Mouse (Mus musculus) embryonic facial prominence, embryonic 15.5 days (tissue): ENCODE results near the gene Dock9. TPM values are rescaled to one million over a fixed set of nuclear protein-coding genes. Genes with fewer than 3 reads are reported as not detected.

Source experiments
- ATAC-seq: fragments of 200-750 bp; cut with Nextera tagmentation; 2 replicates; pipeline ENCODE4 v1.8.0; 2017; ENCODE audit warnings: low read depth, moderate TSS enrichment; ENCODE audit not compliant: insufficient number of reproducible peaks, low FRiP score, low TSS enrichment
- H3K27ac ChIP-seq: fragments of 300-500 bp; sonication (generic); replicated peaks from 2 replicates; pipeline ENCODE4 v1.5.1; 2015; ENCODE audit warnings: mild to moderate bottlenecking, inconsistent platforms
- H3K27me3 ChIP-seq: fragments of 300-500 bp; sonication (generic); 2 replicates; pipeline ENCODE4 v1.6.1; 2015; ENCODE audit warnings: inconsistent platforms
- H3K36me3 ChIP-seq: fragments of 300-500 bp; sonication (generic); 2 replicates; pipeline ENCODE4 v1.6.1; 2015; ENCODE audit warnings: mild to moderate bottlenecking, inconsistent platforms
- H3K4me1 ChIP-seq: fragments of 300-500 bp; sonication (generic); 2 replicates; pipeline ENCODE4 v1.6.1; 2015; ENCODE audit warnings: inconsistent platforms
- H3K4me2 ChIP-seq: fragments of 300-500 bp; sonication (generic); replicated peaks from 2 replicates; pipeline ENCODE4 v1.6.1; 2015; ENCODE audit warnings: mild to moderate bottlenecking, inconsistent platforms
- H3K4me3 ChIP-seq: fragments of 300-500 bp; sonication (generic); replicated peaks from 2 replicates; pipeline ENCODE4 v1.5.1; 2015; ENCODE audit warnings: mild to moderate bottlenecking, inconsistent platforms
- H3K9ac ChIP-seq: fragments of 300-500 bp; sonication (generic); 2 replicates; pipeline ENCODE4 v1.6.1; 2015; ENCODE audit warnings: inconsistent platforms
- H3K9me3 ChIP-seq: fragments of 300-500 bp; sonication (generic); replicated peaks from 2 replicates; pipeline ENCODE4 v1.6.1; 2016; ENCODE audit warnings: inconsistent platforms
- WGBS: fragments of 180-500 bp; shearing (Covaris S2); methylation state at CpG from one replicate; pipeline ENCODE4 v1.1.7; 2015; 5-methylcytosine and 5-hydroxymethylcytosine counted together
- polyA plus RNA-seq: library from polyadenylated mRNA; unstranded; fragments of >200 nt; fragmentation: Nextera tagmentation; extraction: Ambion mirVana; gene quantifications from 2 replicates; pipeline ENCODE4 v1.2.1, GENCODE M21; 2015

Gene Dock9
- polyA plus RNA-seq, 1 experiment from 2014 or later = 8.7 TPM

- WGBS = 84% methylated on average over 7 of the region's 7 CpGs
- H3K4me3 ChIP-seq = no peak overlapping the region
- no peaks in the 10 kb centered on the region for H3K36me3 ChIP-seq
- no peaks in the 10 kb centered on the region for H3K9me3 ChIP-seq
- H3K4me2 ChIP-seq = no peak overlapping the region
- peaks cover 9% of the 10 kb centered on the region for H3K27me3 ChIP-seq
- no peaks in the 10 kb centered on the region for H3K4me1 ChIP-seq
- H3K9ac ChIP-seq = no peak overlapping the region
- no peak for ATAC-seq
- H3K27ac ChIP-seq = no peak overlapping the region
Observed at GRCm38 (mm10) chr14:121791112-121791511, 6.5 kb downstream of the Dock9 start.

DNA sequence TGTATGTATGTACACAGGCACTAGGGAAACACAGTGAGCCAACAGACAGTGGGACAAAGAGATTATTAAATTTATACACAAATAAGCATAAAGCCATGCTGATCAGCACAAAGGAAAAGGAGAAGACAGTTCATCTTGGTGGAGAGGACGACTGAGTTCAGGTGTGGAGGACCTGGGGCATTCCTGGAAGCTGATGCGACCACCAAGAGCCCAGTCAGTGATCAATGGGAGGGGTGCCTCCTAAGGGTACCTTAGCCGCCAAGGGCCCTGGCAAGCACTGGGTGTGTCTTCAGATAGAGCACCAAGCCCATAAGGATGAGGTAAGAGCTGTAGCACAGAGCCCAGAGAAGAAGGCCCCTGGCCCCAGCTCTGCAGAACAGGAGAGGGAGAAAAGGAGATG lies 8.4 kb downstream of the Dock9 start:
- no peak overlapping the region for H3K9ac ChIP-seq
- 77% methylated on average over 3 of the region's 3 CpGs for WGBS
- no peak overlapping the region for H3K27ac ChIP-seq
- H3K4me2 ChIP-seq = no peak overlapping the region
- no peaks in the 10 kb centered on the region for H3K27me3 ChIP-seq
- no peaks in the 10 kb centered on the region for H3K9me3 ChIP-seq
- H3K4me3 ChIP-seq = no peak overlapping the region
- no peak for ATAC-seq
- no peaks in the 10 kb centered on the region for H3K4me1 ChIP-seq
- H3K36me3 ChIP-seq = no peaks in the 10 kb centered on the region

- WGBS = 81% methylated on average over 6 of the region's 6 CpGs
- no peak overlapping the region for H3K9ac ChIP-seq
- no peak overlapping the region for H3K4me2 ChIP-seq
- H3K27ac ChIP-seq = no peak overlapping the region
- no peaks in the 10 kb centered on the region for H3K4me1 ChIP-seq
- H3K9me3 ChIP-seq = no peaks in the 10 kb centered on the region
- no peak overlapping the region for H3K4me3 ChIP-seq
- no peak for ATAC-seq
- no peaks in the 10 kb centered on the region for H3K36me3 ChIP-seq
- H3K27me3 ChIP-seq = no peaks in the 10 kb centered on the region
Observed at GRCm38 (mm10) chr14:121788451-121788850, 9.2 kb downstream of the Dock9 start.

DNA sequence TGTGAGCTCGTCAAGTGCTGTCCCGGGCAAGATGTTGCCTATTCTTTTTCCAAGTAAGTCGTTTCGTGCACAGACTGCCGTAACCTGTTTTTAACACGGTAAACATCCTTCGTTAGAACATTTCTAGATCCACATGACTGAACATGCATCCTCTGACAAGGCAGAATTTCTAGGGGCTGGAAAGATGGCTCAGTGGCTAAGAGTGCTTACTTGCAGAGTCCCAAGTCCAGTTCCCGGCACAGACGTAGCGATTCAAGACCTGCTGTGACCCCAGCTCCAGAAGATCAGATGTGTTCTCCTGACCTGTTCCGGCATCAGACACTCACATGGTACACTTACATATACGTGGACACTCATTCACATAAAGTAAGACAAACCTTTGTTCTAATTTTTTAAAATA lies 10.2 kb downstream of the Dock9 start:
- no peaks in the 10 kb centered on the region for H3K4me1 ChIP-seq
- no peak for ATAC-seq

GRCm38 (mm10) chr14:121786900-121787299 lies 10.7 kb downstream of the Dock9 start:
- ATAC-seq = no peak
- H3K27ac ChIP-seq = 0 out of 2 replicates have a peak overlapping the region, but pooled peaks have one; percentile 24

More for the DNA sequence above, 10.2 kb downstream of the Dock9 start:
- Histone ChIP-seq H3K4me2 (no peak overlapping the region), H3K36me3 (no peaks in the 10 kb centered on the region), H3K4me3 (no peak overlapping the region), H3K9ac (no peak overlapping the region), H3K9me3 (no peaks in the 10 kb centered on the region), H3K27ac (0 out of 2 replicates have a peak overlapping the region, but pooled peaks have one; percentile 24), H3K27me3 (no peaks in the 10 kb centered on the region)
- WGBS = 68% methylated on average over 12 of the region's 12 CpGs

DNA sequence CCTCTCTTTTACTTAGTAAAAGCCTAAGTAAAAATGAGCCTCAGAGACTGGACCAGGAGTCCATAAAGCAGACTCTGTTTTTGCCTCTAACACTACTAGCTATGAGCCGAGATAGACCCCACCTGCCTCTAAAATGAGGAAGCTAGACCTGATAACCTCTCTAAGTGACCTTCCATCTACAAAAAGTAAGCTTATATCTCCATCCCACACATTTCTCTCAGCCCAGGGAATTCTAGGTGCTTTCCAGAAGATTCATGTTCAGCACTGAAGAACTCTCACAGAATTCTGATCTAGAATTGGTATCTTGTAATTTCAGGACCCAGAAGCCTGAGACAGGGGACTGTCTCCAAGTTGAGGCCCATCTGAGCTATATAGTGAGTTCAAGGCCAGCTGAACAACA lies 12.2 kb downstream of the Dock9 start:
- WGBS = 65% methylated on average over 1 of the region's 1 CpGs
- peaks cover 6% of the 10 kb centered on the region for H3K4me1 ChIP-seq
- no peak overlapping the region for H3K9ac ChIP-seq
- H3K9me3 ChIP-seq = no peaks in the 10 kb centered on the region
- H3K36me3 ChIP-seq = no peaks in the 10 kb centered on the region
- no peak for ATAC-seq
- no peak overlapping the region for H3K4me2 ChIP-seq
- no peak overlapping the region for H3K27ac ChIP-seq
- H3K4me3 ChIP-seq = no peak overlapping the region
- H3K27me3 ChIP-seq = no peaks in the 10 kb centered on the region

More at GRCm38 (mm10) chr14:121786900-121787299, 10.7 kb downstream of the Dock9 start:
- Histone ChIP-seq H3K4me3 (no peak overlapping the region), H3K27me3 (no peaks in the 10 kb centered on the region), H3K9me3 (no peaks in the 10 kb centered on the region), H3K36me3 (no peaks in the 10 kb centered on the region), H3K9ac (no peak overlapping the region), H3K4me1 (no peaks in the 10 kb centered on the region), H3K4me2 (no peak overlapping the region)
- WGBS = 75% methylated on average over 12 of the region's 12 CpGs

- Histone ChIP-seq H3K4me2 (no peak overlapping the region), H3K4me3 (no peak overlapping the region), H3K9ac (no peak overlapping the region), H3K27me3 (no peaks in the 10 kb centered on the region), H3K4me1 (peaks cover 6% of the 10 kb centered on the region), H3K36me3 (no peaks in the 10 kb centered on the region), H3K27ac (peak overlapping the region; percentile 61; the same call in 1 of the 2 replicates), H3K9me3 (no peaks in the 10 kb centered on the region)
- 38% methylated on average over 12 of the region's 12 CpGs for WGBS
- ATAC-seq = no peak
Observed at GRCm38 (mm10) chr14:121780942-121781531, 16.6 kb downstream of the Dock9 start.

DNA sequence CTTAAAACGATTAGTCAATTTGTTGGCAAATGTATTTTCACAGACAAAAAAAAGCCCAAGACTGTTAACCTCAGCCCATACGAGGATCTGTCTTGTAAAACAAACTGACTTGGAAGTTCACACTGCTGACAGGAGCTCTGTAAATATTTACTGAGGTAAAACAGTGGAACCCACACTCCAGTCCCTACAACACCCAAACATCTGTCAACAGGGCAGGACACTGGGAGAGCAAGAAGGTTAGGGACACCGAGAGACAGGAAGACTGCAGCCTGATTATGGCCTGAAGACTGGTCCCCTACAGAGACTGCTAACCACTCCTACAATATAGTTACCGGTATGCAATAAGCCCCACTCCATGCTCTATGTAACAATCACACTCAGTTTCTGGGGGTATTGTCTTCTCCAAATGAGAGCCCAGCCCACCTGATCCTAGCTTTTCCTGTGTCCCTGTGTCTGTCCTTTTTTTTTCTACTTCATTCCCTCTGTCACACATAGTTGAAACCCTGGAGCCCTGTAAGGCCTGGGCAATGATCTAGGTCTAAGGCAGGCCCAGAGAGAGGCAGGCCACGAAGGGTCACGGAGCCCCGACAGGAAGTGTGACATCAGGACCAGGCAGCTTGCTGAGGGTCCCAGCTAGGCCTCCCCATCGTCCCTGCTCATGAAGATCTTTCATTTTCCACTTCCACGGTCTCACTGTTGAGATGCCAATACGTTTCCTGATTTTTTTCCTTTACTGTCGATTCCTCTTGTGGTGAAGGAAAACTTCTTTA lies 17.3 kb downstream of the Dock9 start:
- H3K4me1 ChIP-seq = peaks cover 6% of the 10 kb centered on the region
- H3K9me3 ChIP-seq = no peaks in the 10 kb centered on the region
- no peaks in the 10 kb centered on the region for H3K36me3 ChIP-seq
- no peak for ATAC-seq
- WGBS = 56% methylated on average over 11 of the region's 11 CpGs
- no peaks in the 10 kb centered on the region for H3K27me3 ChIP-seq
- no peak overlapping the region for H3K4me2 ChIP-seq
- no peak overlapping the region for H3K9ac ChIP-seq
- peak overlapping the region; percentile 61 for H3K27ac ChIP-seq
- H3K4me3 ChIP-seq = no peak overlapping the region

DNA sequence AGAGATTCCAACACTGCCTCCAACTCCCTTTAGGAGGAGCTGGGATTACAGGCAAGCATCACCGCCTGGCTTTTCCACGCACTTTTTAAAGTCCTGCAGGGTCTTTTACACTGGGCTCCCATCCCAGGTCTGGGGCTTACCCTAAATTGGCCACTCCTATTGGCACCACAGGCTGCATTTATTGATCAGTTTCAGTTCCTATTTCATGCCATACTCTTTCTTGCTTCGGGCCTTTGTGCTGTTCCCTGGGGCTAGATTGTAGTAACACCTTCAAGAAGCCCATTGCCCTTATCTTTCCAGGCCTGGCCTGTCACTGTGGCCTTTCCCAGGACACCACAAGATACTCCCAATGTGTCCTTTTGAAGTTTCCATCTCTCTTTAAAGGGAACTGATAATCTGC lies 18.0 kb downstream of the Dock9 start:
- Histone ChIP-seq H3K27ac (no peak overlapping the region), H3K36me3 (no peaks in the 10 kb centered on the region), H3K9me3 (no peaks in the 10 kb centered on the region), H3K4me3 (no peak overlapping the region), H3K9ac (no peak overlapping the region), H3K27me3 (no peaks in the 10 kb centered on the region), H3K4me2 (no peak overlapping the region), H3K4me1 (peaks cover 9% of the 10 kb centered on the region)
- 73% methylated on average over 3 of the region's 3 CpGs for WGBS
- no peak for ATAC-seq

DNA sequence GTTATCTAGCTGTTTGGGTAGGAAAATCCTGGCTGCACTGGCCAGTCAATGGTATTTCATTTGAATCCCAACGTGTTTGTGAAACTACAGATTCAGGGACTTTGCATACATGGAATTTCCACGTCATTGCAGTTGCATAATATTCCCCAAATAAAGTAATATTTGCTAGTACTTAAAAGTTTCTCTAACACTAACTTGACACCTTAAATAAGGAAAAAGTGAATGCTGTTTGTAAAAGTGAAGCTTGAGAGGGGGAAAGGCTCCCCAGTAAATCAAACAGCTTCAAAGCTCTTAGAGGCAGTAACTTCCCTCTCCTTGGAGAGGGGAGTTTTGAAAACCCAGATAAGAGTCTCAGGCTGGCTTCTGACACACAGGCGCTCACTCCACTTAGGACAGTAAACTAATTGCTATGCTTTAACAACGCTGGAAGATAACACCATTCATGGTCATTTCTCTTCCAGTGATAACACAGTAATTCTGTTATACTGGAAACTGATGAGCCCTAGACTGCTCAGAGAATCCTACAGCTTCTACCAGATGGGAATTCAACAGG lies 20.3 kb downstream of the Dock9 start:
- no peak for ATAC-seq
- Histone ChIP-seq H3K9ac (no peak overlapping the region), H3K27me3 (no peaks in the 10 kb centered on the region), H3K4me3 (no peak overlapping the region), H3K4me1 (peaks cover 13% of the 10 kb centered on the region), H3K36me3 (no peaks in the 10 kb centered on the region), H3K9me3 (no peaks in the 10 kb centered on the region), H3K4me2 (no peak overlapping the region), H3K27ac (no peak overlapping the region)
- WGBS = 81% methylated on average over 4 of the region's 4 CpGs

GRCm38 (mm10) chr14:121776749-121777148 lies 20.9 kb downstream of the Dock9 start:
- Histone ChIP-seq H3K4me2 (no peak overlapping the region), H3K27ac (no peak overlapping the region), H3K36me3 (no peaks in the 10 kb centered on the region), H3K27me3 (no peaks in the 10 kb centered on the region), H3K9ac (no peak overlapping the region), H3K4me3 (no peak overlapping the region), H3K9me3 (no peaks in the 10 kb centered on the region), H3K4me1 (peaks cover 13% of the 10 kb centered on the region)
- no peak for ATAC-seq
- 85% methylated on average over 4 of the region's 4 CpGs for WGBS
